Mouse (Mus musculus): ENCODE results near the gene Ackr2. TPM values are rescaled to one million over a fixed set of nuclear protein-coding genes. Genes with fewer than 3 reads are reported as not detected.

Gene Ackr2
- total and polyA plus RNA-seq, 3 experiments, result not detected

DNA sequence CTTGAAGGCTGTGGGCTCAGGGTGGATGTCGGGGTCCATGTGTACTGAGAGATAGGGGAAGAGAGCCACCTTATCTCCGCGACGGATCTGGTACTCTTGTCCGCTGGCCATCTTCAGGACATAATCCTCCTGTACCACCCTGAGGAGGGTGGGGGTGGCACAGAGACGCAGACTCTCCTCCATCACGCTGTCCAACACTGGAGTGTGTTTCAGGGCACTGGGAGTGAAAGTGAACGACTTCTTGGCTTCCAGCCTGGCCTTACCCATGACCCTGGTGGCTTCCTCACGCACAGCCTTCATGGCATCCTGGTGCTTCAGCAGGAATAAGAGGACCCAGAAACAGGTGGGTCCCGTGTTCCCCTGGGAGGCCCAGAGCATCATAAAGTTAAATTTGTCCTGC lies 16.9 kb downstream of the Ackr2 start:
- no peak for DNase-seq (ENCODE audit: low read depth, low spot score)
- TF ChIP-seq EP300 (IDR thresholded peaks at IDR 0.05; ENCODE audit: low read depth in 1 of 2, low read length in 2 of 2) (no peak), SIN3A (IDR thresholded peaks at IDR 0.05; ENCODE audit: low read length) (no peak), MYC (IDR thresholded peaks at IDR 0.05; ENCODE audit: low read depth, low read length) (no peak)
- Histone ChIP-seq H3K4me3 (ENCODE audit: control insufficient read depth in 1 of 2, insufficient read depth in 1 of 2, low read depth in 2 of 2, low read length in 2 of 2) (no peak overlapping the region), H3K9ac (ENCODE audit: control insufficient read depth, low read depth, low read length, poor library complexity, severe bottlenecking) (no peak overlapping the region), H3K79me2 (ENCODE audit: control insufficient read depth, insufficient read depth, low read length, poor library complexity) (no peaks in the 10 kb centered on the region), H3K4me1 (ENCODE audit: control insufficient read depth in 1 of 2, insufficient read depth in 2 of 2, low read length in 2 of 2) (0 out of 4 replicates have a peak, but pooled peaks cover 0 to 4% of the 10 kb centered on the region in 2 experiments), H3K27ac (ENCODE audit: control insufficient read depth, low read depth, low read length) (no peak overlapping the region), H3K36me3 (ENCODE audit: control insufficient read depth in 1 of 2, insufficient read depth in 2 of 2, low read length in 2 of 2) (peaks cover 0 to 2% of the 10 kb centered on the region in 2 experiments; a peak in 1 of 4 replicates), H3K27me3 (ENCODE audit: control insufficient read depth in 1 of 2, insufficient read depth in 2 of 2, low read length in 2 of 2) (no peaks in the 10 kb centered on the region; a peak in 1 of 4 replicates), H3K9me3 (replicated peaks; ENCODE audit: insufficient read depth, low read length) (no peaks in the 10 kb centered on the region)

DNA sequence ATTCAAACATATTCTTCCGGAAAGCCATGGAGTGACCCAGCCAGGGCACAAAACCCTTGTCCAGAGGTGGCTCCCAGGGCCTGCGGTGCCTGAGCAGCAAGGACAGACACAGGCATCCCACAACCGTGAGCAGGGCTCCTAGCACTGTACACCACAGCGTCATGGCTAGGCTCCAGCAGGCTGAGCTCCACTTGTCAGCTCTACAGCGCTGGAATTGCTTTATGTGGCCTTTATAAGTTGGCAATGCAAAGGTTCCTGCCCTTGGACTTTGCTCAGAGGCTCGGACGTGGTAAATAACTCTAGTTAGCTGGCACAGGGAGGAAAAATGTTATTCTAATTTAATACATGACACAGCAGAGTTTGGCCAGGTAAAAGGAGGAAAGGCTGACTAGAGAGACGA lies 17.9 kb downstream of the Ackr2 start, which contains the start of gene Cyp8b1:
Gene Cyp8b1 (minus strand): TSS at position 204 of the 400 bp plus-strand sequence.
- DNase-seq (ENCODE audit: low read depth, low spot score), result no peak
- no peak within 1 kb of the TSS for H3K4me3 ChIP-seq (ENCODE audit: control insufficient read depth in 1 of 2, insufficient read depth in 1 of 2, low read depth in 2 of 2, low read length in 2 of 2)
- H3K79me2 ChIP-seq (ENCODE audit: control insufficient read depth, insufficient read depth, low read length, poor library complexity), result no peaks in the 10 kb centered on the region
- 0 out of 4 replicates have a peak, but pooled peaks cover 0 to 4% of the 10 kb centered on the region in 2 experiments for H3K4me1 ChIP-seq (ENCODE audit: control insufficient read depth in 1 of 2, insufficient read depth in 2 of 2, low read length in 2 of 2)
- TF ChIP-seq NELFE (IDR thresholded peaks at IDR 0.05; ENCODE audit: low read depth, low read length) (no peak), GATA1 (IDR thresholded peaks at IDR 0.05; ENCODE audit: low read depth, low read length) (no peak), USF1 (IDR thresholded peaks at IDR 0.05; ENCODE audit: low read depth, low read length) (no peak), POLR2A (IDR thresholded peaks at IDR 0.05; ENCODE audit: control insufficient read depth in 1 of 2, insufficient read depth in 1 of 2, low read depth in 1 of 2, low read length in 2 of 2, poor library complexity in 1 of 2) (no peak), SIN3A (IDR thresholded peaks at IDR 0.05; ENCODE audit: low read length) (no peak), MAZ (IDR thresholded peaks at IDR 0.05; ENCODE audit: low read depth, low read length) (no peak), ETS1 (IDR thresholded peaks at IDR 0.05; ENCODE audit: low read depth, low read length) (no peak), JUND (IDR thresholded peaks at IDR 0.05; ENCODE audit: low read depth, low read length) (no peak), USF2 (IDR thresholded peaks at IDR 0.05; ENCODE audit: borderline replicate concordance in 1 of 2, insufficient read depth in 1 of 2, low read depth in 1 of 2, low read length in 2 of 2) (no peak), NRF1 (IDR thresholded peaks at IDR 0.05; ENCODE audit: insufficient read depth, low read depth, low read length, poor library complexity, severe bottlenecking) (no peak), POLR2AphosphoS5 (IDR thresholded peaks at IDR 0.05; ENCODE audit: borderline replicate concordance, low read depth, low read length) (no peak), TBP (IDR thresholded peaks at IDR 0.05; ENCODE audit: low read depth, low read length) (no peak), ZC3H11A (IDR thresholded peaks at IDR 0.05; ENCODE audit: low read depth, low read length) (no peak), BHLHE40 (IDR thresholded peaks at IDR 0.05; ENCODE audit: borderline replicate concordance, low read depth, low read length) (no peak), ZNF384 (IDR thresholded peaks at IDR 0.05; ENCODE audit: low read depth, low read length) (no peak), TCF12 (IDR thresholded peaks at IDR 0.05; ENCODE audit: low read depth, low read length) (no peak), TAL1 (IDR thresholded peaks at IDR 0.05; ENCODE audit: low read length) (no peak), UBTF (IDR thresholded peaks at IDR 0.05; ENCODE audit: borderline replicate concordance, insufficient read depth, low read depth, low read length) (no peak), ZMIZ1 (IDR thresholded peaks at IDR 0.05; ENCODE audit: low read depth, low read length) (no peak), RCOR1 (IDR thresholded peaks at IDR 0.05; ENCODE audit: low read depth, low read length) (no peak)
- H3K9ac ChIP-seq (ENCODE audit: control insufficient read depth, low read depth, low read length, poor library complexity, severe bottlenecking), result no peak within 1 kb of the TSS
- H3K9me3 ChIP-seq (replicated peaks; ENCODE audit: insufficient read depth, low read length), result no peaks in the 10 kb centered on the region
- H3K27me3 ChIP-seq (ENCODE audit: control insufficient read depth in 1 of 2, insufficient read depth in 2 of 2, low read length in 2 of 2), result no peaks in the 10 kb centered on the region; a peak in 1 of 4 replicates
- H3K36me3 ChIP-seq (ENCODE audit: control insufficient read depth in 1 of 2, insufficient read depth in 2 of 2, low read length in 2 of 2), result peaks cover 0 to 2% of the 10 kb centered on the region in 2 experiments; a peak in 1 of 4 replicates
- H3K27ac ChIP-seq (ENCODE audit: control insufficient read depth, low read depth, low read length), result no peak within 1 kb of the TSS

Measured in MEL (cell line).